Mouse (Mus musculus) MEL (cell line): ENCODE measurements around the gene Pdzd2.

Source experiments
- CHD1 ChIP-seq: IDR thresholded peaks from 2 replicates; pipeline ENCODE4 v1.6.1; 2012; ENCODE audit warnings: low read depth, mild to moderate bottlenecking, inconsistent platforms, low read length, improper control_type of control experiment
- CHD2 ChIP-seq: IDR thresholded peaks from 2 replicates; pipeline ENCODE4 v1.6.1; 2011; ENCODE audit warnings: low read length, improper control_type of control experiment
- CTCF ChIP-seq, 3 experiments: IDR thresholded peaks in 2 of 3; conservative IDR thresholded peaks in 1 of 3; 2 replicates each; pipeline ENCODE4 v1.5.1; 2011 to 2012; ENCODE audit warnings: low read length in 3 of 3, low read depth in 2 of 3, mild to moderate bottlenecking in 2 of 3, improper control_type of control experiment in 1 of 3, inconsistent platforms in 1 of 3, mixed read lengths in 1 of 3, moderate library complexity in 1 of 3; ENCODE audit not compliant: control insufficient read depth in 1 of 3, insufficient read depth in 1 of 3, poor library complexity in 1 of 3, severe bottlenecking in 1 of 3
- EP300 ChIP-seq, 2 experiments: IDR thresholded peaks; 2 replicates each; pipeline ENCODE4 v1.6.1; 2011; ENCODE audit warnings: improper control_type of control experiment in 2 of 2, low read length in 2 of 2, low read depth in 1 of 2, mild to moderate bottlenecking in 1 of 2
- GATA1 ChIP-seq: IDR thresholded peaks from 2 replicates; pipeline ENCODE4 v1.6.1; 2011; ENCODE audit warnings: low read depth, low read length, improper control_type of control experiment
- HCFC1 ChIP-seq: IDR thresholded peaks from 2 replicates; pipeline ENCODE4 v1.6.1; 2012; ENCODE audit warnings: low read depth, mild to moderate bottlenecking, inconsistent platforms, low read length, improper control_type of control experiment, moderate library complexity
- MAFK ChIP-seq: IDR thresholded peaks from 2 replicates; pipeline ENCODE4 v1.6.1; 2011; ENCODE audit warnings: low read depth, mild to moderate bottlenecking, low read length, improper control_type of control experiment, borderline replicate concordance
- MAX ChIP-seq: IDR thresholded peaks from 2 replicates; pipeline ENCODE4 v1.6.1; 2011; ENCODE audit warnings: low read length, improper control_type of control experiment
- MEF2A ChIP-seq: IDR thresholded peaks from 2 replicates; pipeline ENCODE4 v1.6.1; 2014; ENCODE audit warnings: low read depth, mild to moderate bottlenecking, inconsistent platforms, low read length, improper control_type of control experiment; ENCODE audit not compliant: poor library complexity, insufficient replicate concordance, severe bottlenecking; ENCODE audit errors: extremely low read depth
- NRF1 ChIP-seq: IDR thresholded peaks from 2 replicates; pipeline ENCODE4 v1.6.1; 2014; ENCODE audit warnings: low read depth, mild to moderate bottlenecking, inconsistent platforms, low read length, improper control_type of control experiment, moderate library complexity; ENCODE audit not compliant: poor library complexity, insufficient read depth, severe bottlenecking
- POLR2A ChIP-seq, 2 experiments: IDR thresholded peaks; 2 replicates each; pipeline ENCODE4 v1.6.1; 2011 to 2012; ENCODE audit warnings: low read length in 2 of 2, mild to moderate bottlenecking in 2 of 2, control low read depth in 1 of 2, improper control_type of control experiment in 1 of 2, low read depth in 1 of 2, moderate library complexity in 1 of 2; ENCODE audit not compliant: control insufficient read depth in 1 of 2, insufficient read depth in 1 of 2, poor library complexity in 1 of 2
- RAD21 ChIP-seq: IDR thresholded peaks from 2 replicates; pipeline ENCODE4 v1.6.1; 2011; ENCODE audit warnings: mild to moderate bottlenecking, low read depth, low read length, improper control_type of control experiment
- SIN3A ChIP-seq: IDR thresholded peaks from 2 replicates; pipeline ENCODE4 v1.6.1; 2012; ENCODE audit warnings: low read length, improper control_type of control experiment, inconsistent platforms
- ZKSCAN1 ChIP-seq: IDR thresholded peaks from 2 replicates; pipeline ENCODE4 v1.6.1; 2012; ENCODE audit warnings: low read depth, mild to moderate bottlenecking, inconsistent platforms, low read length, improper control_type of control experiment, moderate library complexity

GRCm38 (mm10) chr15:12706902-12707301, 32.8 kb downstream of the Pdzd2 start:
- TF ChIP-seq ZKSCAN1 (no peak), CTCF (IDR thresholded peaks at IDR 0.05 in 2 of 3, conservative IDR thresholded peaks at IDR 0.05 in 1 of 3; ENCODE audit: control insufficient read depth in 1 of 3, insufficient read depth in 1 of 3, low read depth in 2 of 3, low read length in 3 of 3, poor library complexity in 1 of 3, severe bottlenecking in 1 of 3) (no peak), MAX (no peak), POLR2A (IDR thresholded peaks at IDR 0.05; ENCODE audit: control insufficient read depth in 1 of 2, insufficient read depth in 1 of 2, low read depth in 1 of 2, low read length in 2 of 2, poor library complexity in 1 of 2) (no peak), MAFK (no peak), NRF1 (no peak), GATA1 (no peak), MEF2A (no peak), CHD1 (no peak), HCFC1 (no peak), RAD21 (no peak), EP300 (IDR thresholded peaks at IDR 0.05; ENCODE audit: low read depth in 1 of 2, low read length in 2 of 2) (no peak), CHD2 (no peak), SIN3A (no peak)
